Mouse (Mus musculus): ENCODE results near the gene Tgoln1.

Gene Tgoln1

GRCm38 (mm10) chr6:72597083-72597874, 19.5 kb downstream of the Tgoln1 start:
- peak; percentile 36 for DNase-seq (ENCODE audit: low read depth, low spot score)

GRCm38 (mm10) chr6:72593914-72594313, 22.9 kb downstream of the Tgoln1 start:
- DNase-seq (ENCODE audit: low read depth, low spot score), result no peak

- peak; percentile 10 for DNase-seq (ENCODE audit: low read depth, low spot score)
These were observed 23.6 kb downstream of the Tgoln1 start for GRCm38 (mm10) chr6:72593011-72593803.

- no peak for DNase-seq (ENCODE audit: low read depth, low spot score)
These were observed 26.7 kb downstream of the Tgoln1 start for GRCm38 (mm10) chr6:72590111-72590510.

- DNase-seq (ENCODE audit: low read depth, low spot score), result no peak
These were observed 28.5 kb downstream of the Tgoln1 start for GRCm38 (mm10) chr6:72588307-72588706.

- DNase-seq (ENCODE audit: low read depth, low spot score), result no peak
These were observed 30.1 kb downstream of the Tgoln1 start for GRCm38 (mm10) chr6:72586701-72587100.

- no peak for DNase-seq (ENCODE audit: low read depth, low spot score)
These were observed 32.6 kb downstream of the Tgoln1 start for GRCm38 (mm10) chr6:72584154-72584553.

GRCm38 (mm10) chr6:72583211-72583839, 33.5 kb downstream of the Tgoln1 start:
- no peak for DNase-seq (ENCODE audit: low read depth, low spot score)

GRCm38 (mm10) chr6:72581625-72582382, 35.0 kb downstream of the Tgoln1 start:
- no peak for DNase-seq (ENCODE audit: low read depth, low spot score)

- DNase-seq (ENCODE audit: low read depth, low spot score), result no peak
These were observed 40.8 kb downstream of the Tgoln1 start for GRCm38 (mm10) chr6:72576041-72576440.

GRCm38 (mm10) chr6:72571826-72572225, 45.0 kb downstream of the Tgoln1 start:
- no peak for DNase-seq (ENCODE audit: low read depth, low spot score)

GRCm38 (mm10) chr6:72570644-72571397, 46.0 kb downstream of the Tgoln1 start:
- peak; percentile 42 for DNase-seq (ENCODE audit: low read depth, low spot score)

GRCm38 (mm10) chr6:72568736-72569135, 48.1 kb downstream of the Tgoln1 start:
- DNase-seq (ENCODE audit: low read depth, low spot score), result no peak

- DNase-seq (ENCODE audit: low read depth, low spot score), result no peak
These were observed 49.3 kb downstream of the Tgoln1 start for GRCm38 (mm10) chr6:72567508-72567907.

GRCm38 (mm10) chr6:72566044-72566443, 50.8 kb downstream of the Tgoln1 start:
- DNase-seq (ENCODE audit: low read depth, low spot score), result peak; percentile 90

- DNase-seq (ENCODE audit: low read depth, low spot score), result no peak
These were observed 51.3 kb downstream of the Tgoln1 start for GRCm38 (mm10) chr6:72565506-72565905.

- peak; percentile 31 for DNase-seq (ENCODE audit: low read depth, low spot score)
These were observed 53.9 kb downstream of the Tgoln1 start for GRCm38 (mm10) chr6:72562894-72563293.

GRCm38 (mm10) chr6:72562486-72562885, 54.3 kb downstream of the Tgoln1 start:
- peak; percentile 38 for DNase-seq (ENCODE audit: low read depth, low spot score)

- DNase-seq (ENCODE audit: low read depth, low spot score), result no peak
These were observed 56.0 kb downstream of the Tgoln1 start for GRCm38 (mm10) chr6:72560801-72561200.
